ENCODE assay signal across 9 mouse cellular contexts in the genomic region with DNA sequence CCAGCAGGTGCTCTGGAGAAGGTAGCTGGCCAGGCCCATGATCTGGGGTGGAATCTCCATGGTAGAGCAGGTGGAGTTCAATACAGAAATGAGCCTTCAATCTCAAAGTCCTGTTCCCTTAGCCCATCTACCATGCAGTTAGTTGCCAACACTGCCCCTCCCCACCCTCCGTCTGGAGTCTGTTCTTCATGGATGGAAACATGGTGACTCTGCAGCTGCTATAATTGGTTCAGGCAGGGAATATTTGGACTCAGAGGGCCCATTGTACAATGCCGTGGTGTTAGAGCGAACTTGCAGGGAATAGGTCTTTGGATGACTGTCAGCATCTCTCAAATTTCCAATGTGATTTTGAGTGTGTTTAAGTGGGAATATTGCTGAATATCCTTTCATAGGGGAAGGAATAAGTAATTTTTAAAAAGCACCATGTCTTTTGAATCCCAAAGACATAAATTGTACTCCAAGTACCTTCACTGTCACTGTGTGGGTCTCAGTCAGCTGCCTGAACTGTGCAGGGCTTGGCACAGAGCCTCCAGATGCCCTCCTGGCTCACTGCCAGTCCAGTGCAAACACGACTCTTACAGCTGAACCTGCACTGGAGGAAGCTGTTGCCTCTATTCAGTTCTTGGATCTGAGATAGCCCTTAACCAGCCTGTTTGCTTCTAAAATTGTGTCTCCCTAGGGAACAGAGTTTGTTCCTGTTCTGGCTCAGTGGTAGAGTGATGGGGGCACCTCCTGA.
DNase-seq lines count a peak whose midpoint lies in the region; ATAC-seq and TF ChIP-seq lines count a peak whose summit lies in the region.
"Had no signal": no experiment of that assay in that cellular context is flagged by ENCODE, and none has a peak within 500 bp of the region (broad histone marks: within the 10 kb centered on the region; RNA-seq: fewer than 3 reads in every experiment).

No protein-coding gene starts in this region.

- H3K27ac ChIP-seq in hindbrain, embryonic 16.5 days (ENCODE audit: low read depth, low read length) = no peak overlapping the region
- H3K27ac ChIP-seq in hindbrain, embryonic 10.5 days = no peak overlapping the region
- H3K27ac ChIP-seq in midbrain, postnatal 0 days (ENCODE audit: low read depth, low read length) = no peak overlapping the region
- H3K27ac ChIP-seq in midbrain, embryonic 16.5 days (ENCODE audit: low read length) = no peak overlapping the region

- 0 out of 2 replicates have a peak, but pooled peaks have one; percentile 63 for ATAC-seq in hindbrain, embryonic 16.5 days
- no peak for ATAC-seq in midbrain, postnatal 0 days (ENCODE audit: low FRiP score)
- no peak for ATAC-seq in midbrain, embryonic 16.5 days
- ATAC-seq in frontal cortex, adult (ENCODE audit: low TSS enrichment) = peak; percentile 16; the same call in 1 of the 2 replicates

- H3K9ac ChIP-seq in hindbrain, embryonic 16.5 days (ENCODE audit: low read depth, low read length) = no peak overlapping the region
- H3K9ac ChIP-seq in midbrain, postnatal 0 days (replicated peaks; ENCODE audit: low read length, poor library complexity, severe bottlenecking) = no peak overlapping the region
- H3K9ac ChIP-seq in midbrain, embryonic 16.5 days (ENCODE audit: low read depth, low read length) = no peak overlapping the region

- no peaks in the 10 kb centered on the region for H3K27me3 ChIP-seq in hindbrain, embryonic 16.5 days (replicated peaks; ENCODE audit: control insufficient read depth, insufficient read depth, low read length)
- H3K27me3 ChIP-seq in hindbrain, embryonic 10.5 days (ENCODE audit: insufficient read depth, poor library complexity, severe bottlenecking) = no peaks in the 10 kb centered on the region
- no peaks in the 10 kb centered on the region for H3K27me3 ChIP-seq in midbrain, postnatal 0 days (ENCODE audit: insufficient read depth, low read length)
- no peaks in the 10 kb centered on the region for H3K27me3 ChIP-seq in midbrain, embryonic 16.5 days (ENCODE audit: control insufficient read depth, insufficient read depth, low read depth, low read length)

- no peak for DNase-seq in hindbrain, embryonic 10.5 days (ENCODE audit: low spot score)
- peak; percentile 43 for DNase-seq in midbrain, postnatal 0 days (ENCODE audit: low spot score)
- DNase-seq in layer of hippocampus, postnatal 10 days (ENCODE audit: low spot score in 2 of 2) = peak; percentile 31 to 35
- no peak for DNase-seq in gastrocnemius, postnatal 10 days
- DNase-seq in yolk sac, embryonic 10.5 days (ENCODE audit: low spot score) = no peak

- no peaks in the 10 kb centered on the region for H3K36me3 ChIP-seq in hindbrain, embryonic 16.5 days (ENCODE audit: control insufficient read depth, insufficient read depth, low read length)
- H3K36me3 ChIP-seq in hindbrain, embryonic 10.5 days = no peaks in the 10 kb centered on the region
- no peaks in the 10 kb centered on the region for H3K36me3 ChIP-seq in midbrain, postnatal 0 days (ENCODE audit: insufficient read depth, low read length)
- no peaks in the 10 kb centered on the region for H3K36me3 ChIP-seq in midbrain, embryonic 16.5 days (ENCODE audit: control insufficient read depth, insufficient read depth, low read length)
- H3K36me3 ChIP-seq: G1E had no signal

- no peak overlapping the region for H3K4me3 ChIP-seq in hindbrain, embryonic 16.5 days (ENCODE audit: low read length)
- H3K4me3 ChIP-seq in hindbrain, embryonic 10.5 days = no peak overlapping the region
- no peak overlapping the region for H3K4me3 ChIP-seq in midbrain, postnatal 0 days (ENCODE audit: low read depth, low read length)
- no peak overlapping the region for H3K4me3 ChIP-seq in midbrain, embryonic 16.5 days (ENCODE audit: low read depth, low read length)

- WGBS in hindbrain, embryonic 16.5 days = 38% methylated on average over 4 of the region's 4 CpGs
- WGBS in hindbrain, embryonic 10.5 days = 79% methylated on average over 4 of the region's 4 CpGs
- 61% methylated on average over 4 of the region's 4 CpGs for WGBS in midbrain, postnatal 0 days
- WGBS in midbrain, embryonic 16.5 days = 57% methylated on average over 4 of the region's 4 CpGs

- peaks cover 6% of the 10 kb centered on the region for H3K4me1 ChIP-seq in hindbrain, embryonic 16.5 days (ENCODE audit: control insufficient read depth, insufficient read depth, low read depth, low read length)
- no peaks in the 10 kb centered on the region for H3K4me1 ChIP-seq in hindbrain, embryonic 10.5 days (replicated peaks)
- no peaks in the 10 kb centered on the region for H3K4me1 ChIP-seq in midbrain, postnatal 0 days (ENCODE audit: insufficient read depth, low read length)
- H3K4me1 ChIP-seq in midbrain, embryonic 16.5 days (ENCODE audit: control insufficient read depth, insufficient read depth, low read length) = no peaks in the 10 kb centered on the region; the same call in 1 of the 2 replicates

- no peak overlapping the region for H3K4me2 ChIP-seq in hindbrain, embryonic 16.5 days (ENCODE audit: low read length)
- H3K4me2 ChIP-seq in midbrain, postnatal 0 days (ENCODE audit: low read depth, low read length, poor library complexity, severe bottlenecking) = no peak overlapping the region
- no peak overlapping the region for H3K4me2 ChIP-seq in midbrain, embryonic 16.5 days (ENCODE audit: low read length)

- no peak for TF ChIP-seq CTCF in midbrain, postnatal 0 days (IDR thresholded peaks at IDR 0.05)

- H3K9me3 ChIP-seq in hindbrain, embryonic 16.5 days (ENCODE audit: control insufficient read depth, low read length) = no peaks in the 10 kb centered on the region
- H3K9me3 ChIP-seq in hindbrain, embryonic 10.5 days = no peaks in the 10 kb centered on the region
- no peaks in the 10 kb centered on the region for H3K9me3 ChIP-seq in midbrain, postnatal 0 days (ENCODE audit: low read length)
- no peaks in the 10 kb centered on the region for H3K9me3 ChIP-seq in midbrain, embryonic 16.5 days (replicated peaks; ENCODE audit: control insufficient read depth, low read length, poor library complexity, severe bottlenecking)

Comparison
In these comparisons a context has a peak if more than half of its experiments do, and no peak if none do; other contexts are left out.
1. ATAC-seq: peak in hindbrain, embryonic 16.5 days (single experiment) and frontal cortex, adult (single experiment); none in midbrain, postnatal 0 days (single experiment) and midbrain, embryonic 16.5 days (single experiment).
2. DNase-seq: peak in midbrain, postnatal 0 days (single experiment) and layer of hippocampus, postnatal 10 days (2 of 2); none in hindbrain, embryonic 10.5 days (single experiment), gastrocnemius, postnatal 10 days (single experiment) and yolk sac, embryonic 10.5 days (single experiment).